Mouse (Mus musculus): ENCODE results near the gene Shank1.

- TF ChIP-seq CTCF (IDR thresholded peaks at IDR 0.05; ENCODE audit: control insufficient read depth, insufficient read depth, low read length) (no peak), POLR2A (IDR thresholded peaks at IDR 0.05; ENCODE audit: borderline replicate concordance, control insufficient read depth, low read depth, low read length) (no peak)
These were observed 4.4 kb upstream of the Shank1 start for GRCm38 (mm10) chr7:44305686-44306085.

Measured in bone marrow, adult 2 months (tissue).